ENCODE assay signal across 25 mouse cellular contexts in the genomic region with DNA sequence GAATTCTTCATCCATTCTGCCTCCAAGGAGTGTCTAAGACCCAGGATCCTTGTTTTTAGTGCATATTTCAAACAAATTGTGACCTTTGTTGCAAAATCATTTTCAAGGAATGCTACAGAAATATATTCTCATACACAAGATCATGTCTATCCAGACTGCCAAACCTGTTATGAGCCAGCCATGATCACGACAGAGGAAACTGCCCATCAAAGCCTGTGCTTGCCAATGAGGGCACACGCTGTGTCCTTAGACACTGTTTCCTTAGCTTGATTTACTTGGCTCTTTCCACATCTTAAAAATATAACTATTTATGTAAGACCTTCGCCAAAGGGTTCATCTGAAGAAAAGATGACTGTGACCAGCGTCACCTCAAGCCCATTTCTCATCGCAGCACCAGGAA.
DNase-seq lines count a peak whose midpoint lies in the region; ATAC-seq and TF ChIP-seq lines count a peak whose summit lies in the region.
"Had no signal": no experiment of that assay in that cellular context is flagged by ENCODE, and none has a peak within 500 bp of the region (broad histone marks: within the 10 kb centered on the region; RNA-seq: fewer than 3 reads in every experiment).

No protein-coding gene starts in this region.

- H3K36me3 ChIP-seq in kidney, embryonic 16.5 days (ENCODE audit: insufficient read depth, low read length) = peaks cover 3% of the 10 kb centered on the region
- H3K36me3 ChIP-seq: embryonic facial prominence, embryonic 12.5 days had no signal

- H3K4me1 ChIP-seq in cerebellum, adult 2 months (ENCODE audit: control insufficient read depth, insufficient read depth, low read length) = peaks cover 10% of the 10 kb centered on the region; the same call in 1 of the 2 replicates
- H3K4me1 ChIP-seq in kidney, embryonic 16.5 days (ENCODE audit: insufficient read depth, low read length) = peaks cover 14% of the 10 kb centered on the region
- peaks cover 17% of the 10 kb centered on the region for H3K4me1 ChIP-seq in brown adipose tissue, adult 24 weeks (ENCODE audit: control insufficient read depth, insufficient read depth, insufficient read length, low read length)
- H3K4me1 ChIP-seq: forebrain, embryonic 13.5 days had no signal

- 27% methylated on average over 5 of the region's 5 CpGs for WGBS in cerebellum, adult 2 months
- 69% methylated on average over 5 of the region's 5 CpGs for WGBS in kidney, embryonic 16.5 days

- no peak overlapping the region for H3K4me2 ChIP-seq in kidney, embryonic 16.5 days (replicated peaks; ENCODE audit: low read depth, low read length)
- H3K4me2 ChIP-seq: embryonic facial prominence, embryonic 12.5 days; embryonic facial prominence, embryonic 15.5 days; forebrain, embryonic 13.5 days; heart, embryonic 13.5 days; hindbrain, embryonic 14.5 days had no signal

- H3K9me3 ChIP-seq in kidney, embryonic 16.5 days (ENCODE audit: low read length) = no peaks in the 10 kb centered on the region; the same call in 1 of the 2 replicates
- H3K9me3 ChIP-seq: embryonic facial prominence, embryonic 15.5 days; heart, embryonic 10.5 days; heart, embryonic 13.5 days had no signal

- no peak for ATAC-seq in cerebellum, adult (ENCODE audit: insufficient number of reproducible peaks, low FRiP score, low TSS enrichment)
- ATAC-seq in kidney, embryonic 16.5 days (ENCODE audit: low FRiP score, low TSS enrichment) = no peak
- ATAC-seq: activated CD4-positive, CD25-positive, alpha-beta regulatory T cell, adult 4 months; forebrain, embryonic 13.5 days; forebrain, embryonic 16.5 days; hindbrain, postnatal 0 days; inflammation-experienced regulatory T-cells, adult 6 months; intestine, embryonic 16.5 days had no signal

- no peak for TF ChIP-seq POLR2A in cerebellum, adult 2 months (IDR thresholded peaks at IDR 0.05; ENCODE audit: borderline replicate concordance, insufficient read depth, low read length)

- no peak overlapping the region for H3K4me3 ChIP-seq in cerebellum, adult 2 months (replicated peaks; ENCODE audit: insufficient read depth, low read depth, low read length)
- H3K4me3 ChIP-seq in kidney, embryonic 16.5 days (ENCODE audit: low read length) = no peak overlapping the region
- no peak overlapping the region for H3K4me3 ChIP-seq in brown adipose tissue, adult 24 weeks (ENCODE audit: insufficient read depth, low read depth, low read length)
- H3K4me3 ChIP-seq: embryonic facial prominence, embryonic 12.5 days; embryonic facial prominence, embryonic 15.5 days; erythroblast, embryonic 14.5 days; forebrain, embryonic 13.5 days; heart, adult 2 months; heart, embryonic 10.5 days; heart, embryonic 13.5 days had no signal

- H3K9ac ChIP-seq in kidney, embryonic 16.5 days (replicated peaks; ENCODE audit: low read length) = no peak overlapping the region
- H3K9ac ChIP-seq: embryonic facial prominence, embryonic 12.5 days; embryonic facial prominence, embryonic 15.5 days; forebrain, embryonic 13.5 days; heart, embryonic 13.5 days; hindbrain, embryonic 14.5 days had no signal

- no peaks in the 10 kb centered on the region for H3K27me3 ChIP-seq in cerebellum, adult 2 months (ENCODE audit: control insufficient read depth, insufficient read depth, low read length)
- H3K27me3 ChIP-seq in kidney, embryonic 16.5 days (ENCODE audit: insufficient read depth, low read length) = no peaks in the 10 kb centered on the region
- H3K27me3 ChIP-seq: embryonic facial prominence, embryonic 12.5 days; embryonic facial prominence, embryonic 15.5 days; forebrain, embryonic 13.5 days; heart, embryonic 13.5 days had no signal

- no peak for TF ChIP-seq CTCF in cerebellum, adult 2 months (IDR thresholded peaks at IDR 0.05; ENCODE audit: borderline replicate concordance, insufficient read depth, low read depth, low read length)

- intact Hi-C loops in gastrocnemius, postnatal 14 days (cut with DNase I; ENCODE audit: low total_unique reads) = no loop called here

- DNase-seq in cerebellum, adult 2 months = peak in 1 of 2 experiments; percentile 63
- DNase-seq in kidney, postnatal 36 days = no peak
- no peak for DNase-seq in gastrocnemius, postnatal 14 days
- DNase-seq: adrenal gland, postnatal 36 days; cerebellum, adult 9-11 months; cerebellum, postnatal 25 days; gastrocnemius, postnatal 36 days; heart, adult 2 months; heart, postnatal 14 days; heart, postnatal 4 days had no signal

- peak overlapping the region; percentile 85; the same call in 1 of the 2 replicates for H3K27ac ChIP-seq in cerebellum, adult 2 months (ENCODE audit: insufficient read depth, low read length)
- 0 out of 2 replicates have a peak overlapping the region, but pooled peaks have one; percentile 13 for H3K27ac ChIP-seq in kidney, embryonic 16.5 days (ENCODE audit: low read length)
- 0 out of 2 replicates have a peak overlapping the region, but pooled peaks have one; percentile 14 for H3K27ac ChIP-seq in brown adipose tissue, adult 24 weeks (replicated peaks; ENCODE audit: low read depth, low read length)
- H3K27ac ChIP-seq: embryonic facial prominence, embryonic 12.5 days; embryonic facial prominence, embryonic 15.5 days; forebrain, embryonic 13.5 days; heart, adult 2 months; heart, embryonic 10.5 days; heart, embryonic 13.5 days; hindbrain, embryonic 14.5 days; hindbrain, postnatal 0 days had no signal

Comparison
In these comparisons a context has a peak if more than half of its experiments do, and no peak if none do; other contexts are left out.
1. H3K27ac ChIP-seq: peak in every context shown above with its lines; median percentile 85 in cerebellum, adult 2 months; 14 in brown adipose tissue, adult 24 weeks; 13 in kidney, embryonic 16.5 days.